Mouse (Mus musculus): ENCODE data around the gene Prps1l1. TPM values are rescaled to one million over a fixed set of nuclear protein-coding genes. Genes with fewer than 3 reads are reported as not detected.

Gene Prps1l1
- polyA plus RNA-seq (2012; ENCODE audit: low replicate concordance) = not detected in 2 replicates

DNA sequence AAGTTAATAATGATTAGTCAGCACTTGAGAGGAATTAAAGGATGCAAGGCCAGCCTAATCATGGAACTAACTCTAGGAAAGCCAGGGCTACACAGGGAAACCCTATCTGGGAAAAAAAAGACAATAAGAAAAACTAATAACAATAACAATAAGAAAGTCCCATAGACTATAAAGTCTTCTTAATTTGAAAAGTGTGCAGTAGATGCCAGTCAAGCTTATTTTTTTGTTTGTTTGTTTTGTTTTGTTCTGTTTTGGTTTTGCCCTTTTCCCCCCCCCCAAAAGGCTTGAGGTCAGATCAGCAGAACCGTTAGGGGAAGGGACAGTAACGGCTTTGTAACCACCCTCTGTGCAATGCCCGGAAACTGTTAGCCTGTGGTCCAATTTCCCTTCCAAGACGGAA lies at the start of gene Prps1l1:
Prps1l1 (plus strand) TSS at position 301 of the 400 bp plus-strand sequence.

Other genes with a start within 250 kb of the Prps1l1 start
- gene Hdac9, start 67.7 kb upstream of the Prps1l1 start, polyA plus RNA-seq (2012; ENCODE audit: low replicate concordance) = 0.51 and 0.70 TPM in 2 replicates
- 3.9 and 7.2 TPM in 2 replicates for gene Snx13, start 62.4 kb downstream of the Prps1l1 start, polyA plus RNA-seq (2012; ENCODE audit: low replicate concordance)